Mouse (Mus musculus) midbrain, embryonic 16.5 days (tissue): ENCODE data around the gene Svs1. TPM values are rescaled to one million over a fixed set of nuclear protein-coding genes. Genes with fewer than 3 reads are reported as not detected.

Experiments
- ATAC-seq: fragments of 200-750 bp; cut with Nextera tagmentation; 2 replicates; pipeline ENCODE4 v1.8.0; 2017; ENCODE audit warnings: moderate TSS enrichment
- H3K27ac ChIP-seq: fragments of 300-500 bp; sonication (generic); 2 replicates; pipeline ENCODE4 v1.5.1; 2014; ENCODE audit warnings: mild to moderate bottlenecking, low read length, mixed read lengths
- H3K27me3 ChIP-seq: fragments of 300-500 bp; sonication (generic); 2 replicates; pipeline ENCODE4 v1.6.1; 2014; ENCODE audit warnings: low read depth, low read length, mixed read lengths; ENCODE audit not compliant: control insufficient read depth, insufficient read depth
- H3K36me3 ChIP-seq: fragments of 300-500 bp; sonication (generic); 2 replicates; pipeline ENCODE4 v1.6.1; 2014; ENCODE audit warnings: mild to moderate bottlenecking, low read length, moderate library complexity, mixed read lengths; ENCODE audit not compliant: control insufficient read depth, insufficient read depth
- H3K4me1 ChIP-seq: fragments of 300-500 bp; sonication (generic); 2 replicates; pipeline ENCODE4 v1.6.1; 2014; ENCODE audit warnings: mild to moderate bottlenecking, low read length, mixed read lengths; ENCODE audit not compliant: control insufficient read depth, insufficient read depth
- H3K4me2 ChIP-seq: fragments of 300-500 bp; sonication (generic); 2 replicates; pipeline ENCODE4 v1.6.1; 2014; ENCODE audit warnings: mild to moderate bottlenecking, low read length, mixed read lengths
- H3K4me3 ChIP-seq: fragments of 300-500 bp; sonication (generic); 2 replicates; pipeline ENCODE4 v1.5.1; 2014; ENCODE audit warnings: low read depth, mild to moderate bottlenecking, low read length, moderate library complexity, mixed read lengths
- H3K9ac ChIP-seq: fragments of 300-500 bp; sonication (generic); 2 replicates; pipeline ENCODE4 v1.6.1; 2014; ENCODE audit warnings: low read depth, low read length, mixed read lengths
- H3K9me3 ChIP-seq: fragments of 300-500 bp; sonication (generic); replicated peaks from 2 replicates; pipeline ENCODE4 v1.6.1; 2014; ENCODE audit warnings: mild to moderate bottlenecking, low read length, mixed read lengths; ENCODE audit not compliant: control insufficient read depth, poor library complexity, severe bottlenecking
- WGBS: fragments of 180-500 bp; shearing (Covaris S2); extraction: QIAGEN DNeasy Blood & Tissue Kit; methylation state at CpG from one replicate; pipeline ENCODE4 v1.1.7; 2014; 5-methylcytosine and 5-hydroxymethylcytosine counted together
- polyA plus RNA-seq: library from polyadenylated mRNA; unstranded; fragments of >200 nt; fragmentation: Nextera tagmentation; extraction: Ambion mirVana; gene quantifications from 2 replicates; pipeline ENCODE4 v1.2.1, GENCODE M21; 2015

Gene Svs1
- polyA plus RNA-seq, 1 experiment from 2014 or later: not detected

DNA sequence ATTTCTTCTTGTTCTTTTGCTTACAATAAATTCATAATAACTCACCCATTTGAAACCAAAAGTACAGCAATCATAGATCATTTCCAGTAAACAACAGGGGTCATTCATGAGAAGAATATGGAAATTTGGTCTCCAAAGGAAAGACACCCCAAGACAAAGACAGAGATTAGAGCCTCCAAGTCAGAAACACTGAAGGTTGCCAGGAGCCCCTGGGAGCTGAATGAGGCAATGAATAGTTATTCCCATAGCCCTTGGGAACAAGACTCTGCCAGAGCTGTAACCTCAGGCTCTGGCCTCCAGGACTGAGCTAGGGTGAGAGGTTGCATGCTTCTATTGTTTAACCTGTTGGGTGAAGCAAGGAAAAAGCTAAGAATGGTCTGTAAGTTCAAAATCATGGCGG, 32.7 kb downstream of the Svs1 start:
- Histone ChIP-seq H3K4me1 (no peaks in the 10 kb centered on the region), H3K9me3 (no peaks in the 10 kb centered on the region), H3K4me2 (no peak overlapping the region), H3K9ac (no peak overlapping the region), H3K36me3 (no peaks in the 10 kb centered on the region), H3K27me3 (no peaks in the 10 kb centered on the region), H3K4me3 (no peak overlapping the region), H3K27ac (no peak overlapping the region)
- ATAC-seq: no peak
- WGBS: 89% methylated on average over 1 of the region's 1 CpGs

DNA sequence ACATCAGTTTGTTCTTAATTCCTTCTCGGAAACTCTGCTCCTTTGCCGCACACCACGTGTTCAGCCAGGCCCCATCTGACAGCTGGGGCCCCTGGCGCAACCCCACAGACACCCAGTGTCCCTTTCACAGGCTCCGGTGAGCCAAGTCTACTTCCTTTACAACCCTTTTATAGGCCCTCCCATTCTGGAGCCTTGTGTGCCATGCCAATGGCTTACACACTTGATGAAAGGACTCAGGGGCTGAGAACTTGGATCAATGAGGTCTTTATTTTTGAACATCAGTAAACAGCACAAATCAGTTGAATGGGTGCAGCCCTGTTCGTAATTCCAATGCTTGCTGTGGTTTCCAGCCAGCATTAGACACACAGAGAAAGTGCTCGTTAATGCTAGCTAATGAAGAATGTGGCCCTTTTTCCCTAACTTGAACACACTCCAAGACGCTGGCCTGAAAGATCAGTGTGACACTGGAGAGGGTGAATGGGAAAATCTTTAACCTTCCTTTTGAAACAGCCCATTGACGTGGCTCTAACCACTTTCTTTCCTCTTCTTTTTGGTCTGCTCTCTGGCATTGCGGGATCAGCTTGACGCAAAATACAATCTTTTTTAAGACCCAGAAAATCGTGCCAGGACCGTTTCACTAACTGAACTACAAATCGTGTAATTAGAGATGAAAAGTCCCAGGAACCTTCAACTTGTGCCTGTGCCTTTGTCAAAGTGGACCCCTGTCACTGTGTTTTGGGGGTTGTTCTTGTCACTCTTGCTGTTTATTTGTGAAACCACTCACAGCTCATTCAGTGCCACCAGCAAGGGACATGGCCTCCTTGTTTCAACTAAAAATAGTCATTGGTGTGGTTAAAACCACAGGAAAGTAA, 34.7 kb downstream of the Svs1 start:
- 49% methylated on average over 14 of the region's 14 CpGs for WGBS
- H3K9ac ChIP-seq: no peak overlapping the region
- no peak overlapping the region for H3K4me3 ChIP-seq
- no peaks in the 10 kb centered on the region for H3K9me3 ChIP-seq
- no peaks in the 10 kb centered on the region for H3K27me3 ChIP-seq
- H3K36me3 ChIP-seq: no peaks in the 10 kb centered on the region
- no peak overlapping the region for H3K27ac ChIP-seq
- no peaks in the 10 kb centered on the region for H3K4me1 ChIP-seq
- no peak overlapping the region for H3K4me2 ChIP-seq
- peak; percentile 91 for ATAC-seq

DNA sequence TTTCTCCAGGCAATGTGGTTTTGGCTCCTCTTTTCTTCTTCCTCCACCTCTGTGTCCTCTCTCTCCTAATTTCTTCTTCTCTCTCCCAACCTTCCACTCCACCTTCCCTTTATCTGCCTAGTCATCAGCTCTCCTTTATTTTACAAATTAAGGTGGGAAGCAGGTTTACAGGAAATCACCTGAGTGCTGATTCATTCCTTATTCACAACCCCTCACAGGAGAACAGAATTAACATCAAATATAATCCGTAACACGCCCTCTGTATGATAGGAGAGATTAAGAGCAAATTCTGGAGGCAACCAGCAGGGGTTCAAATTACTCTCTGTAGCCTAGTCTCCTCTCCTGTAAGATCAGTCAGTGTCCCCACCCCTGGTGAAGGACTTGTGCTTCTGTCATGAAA, 35.7 kb downstream of the Svs1 start:
- H3K9ac ChIP-seq: no peak overlapping the region
- 76% methylated on average over 2 of the region's 2 CpGs for WGBS
- H3K9me3 ChIP-seq: no peaks in the 10 kb centered on the region
- no peak overlapping the region for H3K4me3 ChIP-seq
- ATAC-seq: no peak
- H3K4me2 ChIP-seq: no peak overlapping the region
- H3K4me1 ChIP-seq: no peaks in the 10 kb centered on the region
- H3K27me3 ChIP-seq: no peaks in the 10 kb centered on the region
- H3K27ac ChIP-seq: no peak overlapping the region
- H3K36me3 ChIP-seq: no peaks in the 10 kb centered on the region

DNA sequence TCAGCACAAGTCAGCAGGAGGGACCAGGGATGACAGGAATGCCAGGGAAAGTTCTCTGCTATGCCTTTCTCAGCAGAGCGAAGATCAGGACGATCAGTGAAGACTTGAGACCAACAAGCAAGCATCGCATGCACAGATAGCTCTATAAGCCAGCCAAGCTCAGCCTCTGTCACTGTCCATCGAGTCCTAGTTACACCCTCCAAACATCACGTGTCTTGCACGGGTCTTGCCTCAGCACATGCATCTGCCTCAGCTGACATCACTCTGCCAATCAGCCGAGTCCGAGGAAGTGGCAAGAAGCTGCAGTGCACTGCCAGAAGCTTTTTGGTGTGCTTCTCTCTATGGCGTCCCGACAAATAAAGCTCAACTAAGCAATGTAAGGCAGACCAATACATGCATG, 36.7 kb downstream of the Svs1 start:
- no peak overlapping the region for H3K4me3 ChIP-seq
- H3K4me2 ChIP-seq: no peak overlapping the region
- WGBS: 90% methylated on average over 10 of the region's 10 CpGs
- H3K9me3 ChIP-seq: no peaks in the 10 kb centered on the region
- H3K27ac ChIP-seq: no peak overlapping the region
- no peaks in the 10 kb centered on the region for H3K4me1 ChIP-seq
- H3K36me3 ChIP-seq: no peaks in the 10 kb centered on the region
- ATAC-seq: no peak
- H3K27me3 ChIP-seq: no peaks in the 10 kb centered on the region
- H3K9ac ChIP-seq: no peak overlapping the region

DNA sequence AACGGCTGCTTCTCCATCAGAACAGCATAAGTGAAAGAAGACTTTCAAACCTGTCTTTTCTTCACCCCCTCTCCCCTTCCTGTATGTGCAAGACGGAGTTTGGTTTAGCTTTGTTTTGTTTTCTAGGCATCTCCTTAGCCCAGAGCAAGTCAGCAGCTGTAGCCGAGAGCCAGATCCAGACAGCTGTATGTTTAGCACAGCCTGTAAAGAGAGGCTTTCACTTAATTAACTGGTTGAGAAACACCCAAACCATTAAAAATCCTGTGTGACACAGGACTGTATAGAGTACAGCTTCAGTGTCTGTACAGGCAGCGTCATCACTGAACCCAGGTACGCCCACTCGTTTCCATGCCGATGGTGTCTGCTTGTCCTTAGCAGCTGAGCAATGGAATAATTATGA, 38.6 kb downstream of the Svs1 start:
- no peaks in the 10 kb centered on the region for H3K4me1 ChIP-seq
- 83% methylated on average over 7 of the region's 7 CpGs for WGBS

DNA sequence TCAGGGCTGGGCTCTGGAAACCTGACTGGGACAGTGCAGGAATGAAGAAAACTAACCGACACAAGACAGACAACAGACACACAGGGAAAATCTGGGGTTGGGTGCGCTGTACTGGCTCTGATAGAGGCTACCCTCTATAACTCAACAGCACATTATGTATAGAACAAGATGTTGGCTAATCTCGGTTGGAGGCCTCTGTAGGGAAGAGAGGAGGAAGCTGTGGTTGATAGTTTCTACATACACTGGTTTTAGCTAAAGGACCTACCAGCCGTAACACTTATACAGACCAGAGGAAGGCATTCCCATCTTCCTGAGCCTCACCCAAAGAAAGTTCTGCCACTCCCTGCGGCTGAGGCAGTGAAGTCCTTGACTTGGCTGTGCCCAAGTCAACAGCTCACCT, 39.8 kb downstream of the Svs1 start:
- no peak overlapping the region for H3K27ac ChIP-seq
- WGBS: 95% methylated on average over 5 of the region's 5 CpGs
- H3K4me3 ChIP-seq: no peak overlapping the region
- no peaks in the 10 kb centered on the region for H3K4me1 ChIP-seq
- no peaks in the 10 kb centered on the region for H3K36me3 ChIP-seq
- no peak overlapping the region for H3K9ac ChIP-seq
- ATAC-seq: no peak
- no peak overlapping the region for H3K4me2 ChIP-seq
- H3K27me3 ChIP-seq: no peaks in the 10 kb centered on the region
- H3K9me3 ChIP-seq: no peaks in the 10 kb centered on the region

More for the DNA sequence above, 38.6 kb downstream of the Svs1 start:
- Histone ChIP-seq H3K36me3 (no peaks in the 10 kb centered on the region), H3K27me3 (no peaks in the 10 kb centered on the region), H3K9me3 (no peaks in the 10 kb centered on the region), H3K9ac (no peak overlapping the region), H3K4me3 (no peak overlapping the region), H3K27ac (no peak overlapping the region), H3K4me2 (no peak overlapping the region)
- ATAC-seq: no peak

DNA sequence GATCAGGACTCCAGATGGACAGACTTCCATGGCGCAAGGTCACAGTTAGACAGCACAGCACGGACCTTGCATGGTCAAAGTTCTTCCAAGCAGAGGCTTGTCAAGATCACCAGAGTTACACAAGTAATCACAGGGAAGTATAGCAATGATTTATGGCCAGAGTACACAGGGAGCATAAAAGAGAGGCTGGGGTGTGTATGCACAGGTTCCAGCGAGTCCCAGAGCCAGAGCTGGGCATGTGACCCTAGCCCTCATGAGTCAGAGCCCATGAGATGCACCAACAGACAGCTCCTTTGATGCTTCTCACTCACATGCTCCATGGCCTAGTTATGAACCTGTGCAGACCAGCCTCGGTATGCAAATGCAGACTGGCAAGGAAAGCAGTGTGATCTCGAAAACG, 41.4 kb downstream of the Svs1 start:
- 93% methylated on average over 6 of the region's 6 CpGs for WGBS
- Histone ChIP-seq H3K4me3 (no peak overlapping the region), H3K27ac (no peak overlapping the region), H3K9me3 (no peaks in the 10 kb centered on the region), H3K36me3 (no peaks in the 10 kb centered on the region), H3K4me1 (no peaks in the 10 kb centered on the region), H3K27me3 (no peaks in the 10 kb centered on the region; the same call in 1 of the 2 replicates), H3K4me2 (no peak overlapping the region), H3K9ac (no peak overlapping the region)
- no peak for ATAC-seq

DNA sequence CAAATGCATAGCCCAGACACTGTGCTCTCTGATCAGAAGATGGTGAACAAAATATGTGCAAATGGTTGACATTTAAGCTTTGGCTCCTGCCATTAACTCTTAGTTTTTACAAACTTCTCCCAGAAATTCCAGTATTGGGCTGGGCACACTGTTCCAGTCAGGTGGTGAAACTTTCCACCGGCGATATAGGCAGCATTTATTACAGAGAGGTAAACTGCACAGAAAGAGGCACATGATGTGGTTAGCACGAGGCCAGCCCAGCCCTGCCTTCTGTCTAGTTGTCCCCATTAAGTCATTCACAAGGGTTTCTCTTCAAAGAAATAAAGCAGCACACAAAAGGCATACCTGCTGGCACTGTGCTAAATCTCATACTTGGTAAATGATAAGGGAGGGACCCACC, 42.0 kb downstream of the Svs1 start:
- Histone ChIP-seq H3K9me3 (no peaks in the 10 kb centered on the region), H3K4me2 (no peak overlapping the region), H3K27me3 (no peaks in the 10 kb centered on the region; the same call in 1 of the 2 replicates), H3K9ac (no peak overlapping the region), H3K4me1 (no peaks in the 10 kb centered on the region), H3K36me3 (no peaks in the 10 kb centered on the region), H3K27ac (no peak overlapping the region), H3K4me3 (no peak overlapping the region)
- ATAC-seq: no peak
- 86% methylated on average over 3 of the region's 3 CpGs for WGBS

DNA sequence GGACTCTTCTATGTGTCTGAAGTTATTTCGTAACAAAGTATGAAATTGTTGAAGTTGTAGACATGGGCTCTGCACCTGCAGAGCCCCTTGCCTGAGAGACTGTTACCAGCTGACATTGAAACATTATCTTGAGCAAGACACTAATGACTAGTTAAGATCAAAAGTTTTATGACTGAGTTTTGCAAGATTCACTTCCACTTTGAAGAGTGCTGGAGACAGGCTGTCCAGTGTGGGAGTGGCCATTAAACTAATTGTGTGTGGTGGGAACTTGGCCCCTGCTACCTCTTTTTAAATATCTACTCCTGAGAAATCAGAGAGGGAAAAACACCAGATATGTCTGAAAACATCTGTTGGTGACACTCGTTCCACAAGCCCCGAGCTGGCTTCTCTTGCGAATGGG, 44.6 kb downstream of the Svs1 start:
- ATAC-seq: no peak
- H3K4me2 ChIP-seq: no peak overlapping the region
- no peaks in the 10 kb centered on the region for H3K36me3 ChIP-seq
- no peak overlapping the region for H3K27ac ChIP-seq
- no peaks in the 10 kb centered on the region for H3K9me3 ChIP-seq
- no peak overlapping the region for H3K9ac ChIP-seq
- no peak overlapping the region for H3K4me3 ChIP-seq
- H3K4me1 ChIP-seq: no peaks in the 10 kb centered on the region
- no peaks in the 10 kb centered on the region; the same call in 1 of the 2 replicates for H3K27me3 ChIP-seq
- WGBS: 87% methylated on average over 4 of the region's 4 CpGs
